Mouse (Mus musculus) bone marrow macrophage, adult 2 months (primary cell): ENCODE measurements around the gene H2-DMa.

Source experiments
- CTCF ChIP-seq: IDR thresholded peaks from 2 replicates; pipeline ENCODE4 v1.5.1; 2012; ENCODE audit warnings: low read depth, mild to moderate bottlenecking, low read length, moderate library complexity
- POLR2A ChIP-seq: IDR thresholded peaks from 2 replicates; pipeline ENCODE4 v1.6.1; 2012; ENCODE audit warnings: mild to moderate bottlenecking, low read depth, low read length, borderline replicate concordance

- TF ChIP-seq CTCF, result no peak
- no peak for TF ChIP-seq POLR2A
Observed at GRCm38 (mm10) chr17:34109038-34109805, 10.1 kb upstream of the H2-DMa start.
